Mouse (Mus musculus) frontal cortex, adult 2 months (tissue): ENCODE data around the gene Nrip3. TPM values are rescaled to one million over a fixed set of nuclear protein-coding genes. Genes with fewer than 3 reads are reported as not detected.

Experiments
- DNase-seq, 2 experiments: peaks; one replicate each; pipeline ENCODE4 v3.0.0; 2022; ENCODE audit warnings: low spot score in 1 of 2; ENCODE audit errors: extremely low spot score in 1 of 2
- polyA plus RNA-seq: library from polyadenylated mRNA; depleted of rRNA; stranded (reverse); fragments of >200 nt; gene quantifications from 2 replicates; pipeline ENCODE4 v1.2.3, GENCODE M21; 2012; rRNA removed

The Nrip3 gene
- polyA plus RNA-seq, 1 experiment = 148 TPM

- DNase-seq = no peak
Measured at GRCm38 (mm10) chr7:109708961-109709382, 72.9 kb downstream of the Nrip3 start.

Other genes starting within 250 kb of the Nrip3 start
- 24.3 and 32.2 TPM in 2 replicates for gene St5, start 78.4 kb downstream of the Nrip3 start, polyA plus RNA-seq
- 6.7 and 8.7 TPM in 2 replicates for gene Akip1, start 78.3 kb downstream of the Nrip3 start, polyA plus RNA-seq
- 0.12 TPM in 1 of 2 replicates, not detected in the other for gene BC051019, start 58.2 kb downstream of the Nrip3 start, polyA plus RNA-seq
- gene Ascl3, start 50.3 kb downstream of the Nrip3 start, polyA plus RNA-seq = 0.20 TPM in 1 of 2 replicates, not detected in the other
- 143 and 149 TPM in 2 replicates for gene Tmem9b, start 29.1 kb downstream of the Nrip3 start, polyA plus RNA-seq
- 2.4 TPM in 2 replicates for gene Scube2, start 83.7 kb upstream of the Nrip3 start, polyA plus RNA-seq
- gene Dennd5a, start 178.4 kb upstream of the Nrip3 start, polyA plus RNA-seq = 220 and 223 TPM in 2 replicates
- 37.6 and 42.3 TPM in 2 replicates for gene Tmem41b, start 204.9 kb upstream of the Nrip3 start, polyA plus RNA-seq
- gene Ipo7, start 236.2 kb upstream of the Nrip3 start, polyA plus RNA-seq = 46.6 and 49.4 TPM in 2 replicates